Mouse (Mus musculus) spleen, postnatal 10 days (tissue): ENCODE data around the gene Sdhb.

Experiments used
- DNase-seq, 2 experiments: peaks; one replicate each; pipeline ENCODE4 v3.0.0; 2021 to 2022; ENCODE audit warnings: low spot score in 2 of 2

Gene Sdhb

DNA sequence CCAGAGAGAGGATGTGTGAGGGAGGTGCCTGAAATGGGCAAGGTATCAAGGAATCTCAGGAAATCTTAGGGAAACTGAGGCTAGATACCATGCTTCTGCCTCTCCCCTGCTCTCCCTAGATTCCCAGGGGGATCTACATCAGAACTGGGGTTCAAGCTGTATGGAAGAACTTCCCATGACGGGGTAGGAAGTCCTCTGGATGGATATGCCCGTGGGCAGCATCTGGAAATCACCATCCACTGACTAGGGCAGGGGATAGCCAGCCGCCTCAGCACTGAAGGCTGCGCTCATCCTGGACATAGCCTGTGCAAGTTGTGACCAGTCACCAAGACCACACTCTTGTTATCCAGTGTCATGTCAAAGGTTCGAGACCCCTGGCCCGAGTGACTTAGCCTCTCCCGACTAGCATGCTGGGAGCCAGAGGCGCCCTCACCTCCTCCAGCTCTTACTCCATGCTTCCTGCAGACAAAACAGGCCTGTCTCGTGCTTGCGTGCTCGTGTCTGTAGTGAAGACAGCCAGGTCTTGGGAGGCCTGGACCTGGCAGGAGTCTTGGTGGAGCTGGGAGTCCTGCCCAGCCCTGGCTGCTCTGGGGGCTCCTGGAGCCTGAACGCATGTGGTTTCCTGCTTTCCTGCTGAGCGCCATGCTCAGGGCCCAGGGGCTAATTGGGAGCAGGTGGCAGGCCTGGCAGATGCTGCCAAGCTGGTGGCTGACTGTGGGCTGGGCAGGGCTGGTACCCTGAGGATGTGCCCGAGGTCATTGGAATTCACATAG, 50.7 kb downstream of the Sdhb start:
- no peak for DNase-seq

- DNase-seq = no peak
Observed at GRCm38 (mm10) chr4:141012558-141012957, 51.6 kb downstream of the Sdhb start.

DNA sequence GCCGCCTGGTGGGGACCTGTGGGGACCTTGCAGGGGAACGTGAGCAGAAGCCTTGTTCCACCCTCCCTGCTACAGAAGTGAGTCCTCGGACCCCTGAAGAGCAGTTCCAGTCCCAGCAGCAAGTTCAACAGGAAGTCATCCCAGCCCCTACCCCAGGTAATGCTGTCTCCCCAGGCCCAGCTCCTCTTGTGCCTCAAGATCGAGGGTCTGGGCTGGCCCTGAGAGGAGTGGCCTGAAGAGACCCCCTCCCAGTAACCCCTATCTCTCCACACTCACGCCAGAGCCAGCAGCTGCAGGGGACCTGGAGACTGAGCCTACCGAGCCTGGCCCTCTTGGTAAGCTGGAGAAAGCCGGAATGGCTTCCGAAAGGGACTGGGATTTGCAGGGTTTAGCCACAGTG, 53.1 kb downstream of the Sdhb start:
- DNase-seq = no peak

- DNase-seq = no peak
Observed at GRCm38 (mm10) chr4:141014856-141015255, 53.9 kb downstream of the Sdhb start.

DNA sequence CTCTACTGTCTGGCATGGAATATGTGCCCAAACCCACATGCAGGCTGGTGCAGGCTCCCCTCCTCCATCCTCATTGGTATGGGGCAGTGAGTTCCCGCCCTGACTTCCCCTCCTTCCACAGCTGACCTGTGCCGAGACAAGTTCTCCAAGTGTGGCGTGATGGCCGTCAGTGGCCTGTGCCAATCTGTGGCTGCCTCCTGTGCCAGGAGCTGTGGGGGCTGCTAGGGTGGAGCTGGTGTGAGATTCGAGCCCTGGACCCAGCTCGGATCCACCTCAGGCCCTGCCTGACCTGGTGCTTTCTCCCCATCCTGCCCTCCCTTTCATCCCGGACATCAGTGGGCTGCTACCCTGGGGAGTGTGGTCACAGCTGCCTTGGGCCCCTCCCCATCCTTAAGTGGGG, 54.4 kb downstream of the Sdhb start:
- DNase-seq = no peak

GRCm38 (mm10) chr4:141016311-141016710, 55.3 kb downstream of the Sdhb start:
- no peak for DNase-seq

DNA sequence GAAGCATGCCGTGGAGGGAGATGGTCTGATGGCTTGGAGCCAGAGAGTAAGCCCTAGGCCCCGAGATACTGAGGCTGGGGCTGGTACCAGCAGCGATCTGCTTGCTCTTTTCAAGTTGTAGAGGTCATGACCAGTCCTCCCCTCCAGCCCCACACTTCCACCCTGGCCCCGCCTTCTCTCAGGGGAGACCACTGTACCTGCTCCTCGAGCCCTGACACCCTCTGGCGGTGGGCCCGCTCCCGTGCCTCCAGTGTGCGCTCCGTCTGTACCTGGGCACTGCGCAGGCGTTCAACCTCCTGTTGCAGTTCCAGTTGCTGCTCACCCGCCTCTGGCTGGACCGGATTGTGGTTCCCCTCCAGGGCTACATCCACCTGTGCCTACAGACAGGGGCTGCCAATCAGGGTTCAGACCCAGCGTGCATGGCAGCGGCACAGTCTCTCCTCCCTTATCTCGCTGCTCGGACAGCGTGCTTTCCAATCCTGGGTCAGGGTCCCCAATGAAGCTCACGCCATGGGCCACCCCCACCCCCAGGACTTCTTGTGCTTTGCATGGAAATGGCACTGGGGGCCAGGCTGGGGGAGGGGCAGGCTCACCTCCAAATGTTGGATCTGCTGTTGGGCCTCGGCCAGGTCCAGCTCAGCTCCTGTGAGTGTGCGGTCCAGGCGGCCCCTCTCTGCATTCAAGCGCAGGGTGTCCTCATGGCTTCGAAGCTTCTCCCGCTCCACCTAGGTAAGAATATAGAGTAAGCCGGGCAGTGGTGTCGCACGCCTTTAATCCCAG, 56.8 kb downstream of the Sdhb start:
- DNase-seq = no peak

DNA sequence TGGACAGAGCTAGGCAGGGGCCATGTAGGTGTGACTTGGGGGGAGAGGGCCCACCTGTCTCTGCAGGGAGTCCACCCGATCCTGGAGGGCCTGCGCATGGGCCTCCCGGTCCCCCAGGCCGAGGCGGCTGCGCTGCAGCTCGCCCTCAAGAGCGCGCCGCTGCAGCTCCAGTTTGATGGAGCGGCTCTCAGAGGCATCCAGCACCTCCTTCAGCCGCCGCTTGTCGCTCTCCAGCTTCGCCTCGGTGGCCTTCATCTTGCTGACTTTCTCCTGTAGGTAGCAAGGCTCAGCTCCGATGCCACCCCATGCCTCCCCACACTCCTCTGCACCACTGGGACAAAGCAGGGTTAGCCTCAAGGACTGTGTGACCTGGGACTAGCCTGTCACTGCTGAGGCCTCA, 59.2 kb downstream of the Sdhb start:
- no peak for DNase-seq

- no peak for DNase-seq
Observed at GRCm38 (mm10) chr4:141020811-141021613, 60.0 kb downstream of the Sdhb start.

- DNase-seq = no peak
Observed at GRCm38 (mm10) chr4:141021614-141021929, 60.6 kb downstream of the Sdhb start.

- DNase-seq = no peak
Observed at GRCm38 (mm10) chr4:141024052-141024451, 63.0 kb downstream of the Sdhb start.

DNA sequence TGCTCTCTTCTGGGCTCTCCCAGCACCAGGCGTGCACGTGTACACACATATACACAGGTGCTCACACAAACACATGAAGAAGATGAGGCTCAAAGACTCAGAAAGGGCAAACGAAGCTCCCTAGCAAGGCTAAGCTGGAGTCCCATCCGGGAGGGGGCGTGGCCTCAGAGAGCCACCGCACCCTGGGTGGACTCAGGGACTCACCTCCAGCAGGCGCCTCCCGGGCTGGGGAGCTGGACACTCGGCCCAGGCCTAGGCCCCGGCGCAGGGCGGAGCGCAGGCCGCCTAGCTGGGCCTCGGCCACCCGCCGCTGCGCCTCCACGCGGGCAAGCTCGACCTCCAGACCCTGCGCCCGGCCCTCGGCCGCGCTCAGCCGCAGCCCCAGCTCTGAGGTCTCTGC, 64.0 kb downstream of the Sdhb start:
- no peak for DNase-seq
